Mouse (Mus musculus) urinary bladder, postnatal 0 days (tissue): ENCODE results near the gene Cdk8. TPM values are rescaled to one million over a fixed set of nuclear protein-coding genes. Genes with fewer than 3 reads are reported as not detected.

Experiments used
- polyA plus RNA-seq: library from polyadenylated mRNA; unstranded; fragments of >200 nt; fragmentation: Nextera tagmentation; extraction: Ambion mirVana; gene quantifications from 2 replicates; pipeline ENCODE4 v1.2.1, GENCODE M21; 2015

The Cdk8 gene
- polyA plus RNA-seq = 13.2 and 15.4 TPM in 2 replicates

DNA sequence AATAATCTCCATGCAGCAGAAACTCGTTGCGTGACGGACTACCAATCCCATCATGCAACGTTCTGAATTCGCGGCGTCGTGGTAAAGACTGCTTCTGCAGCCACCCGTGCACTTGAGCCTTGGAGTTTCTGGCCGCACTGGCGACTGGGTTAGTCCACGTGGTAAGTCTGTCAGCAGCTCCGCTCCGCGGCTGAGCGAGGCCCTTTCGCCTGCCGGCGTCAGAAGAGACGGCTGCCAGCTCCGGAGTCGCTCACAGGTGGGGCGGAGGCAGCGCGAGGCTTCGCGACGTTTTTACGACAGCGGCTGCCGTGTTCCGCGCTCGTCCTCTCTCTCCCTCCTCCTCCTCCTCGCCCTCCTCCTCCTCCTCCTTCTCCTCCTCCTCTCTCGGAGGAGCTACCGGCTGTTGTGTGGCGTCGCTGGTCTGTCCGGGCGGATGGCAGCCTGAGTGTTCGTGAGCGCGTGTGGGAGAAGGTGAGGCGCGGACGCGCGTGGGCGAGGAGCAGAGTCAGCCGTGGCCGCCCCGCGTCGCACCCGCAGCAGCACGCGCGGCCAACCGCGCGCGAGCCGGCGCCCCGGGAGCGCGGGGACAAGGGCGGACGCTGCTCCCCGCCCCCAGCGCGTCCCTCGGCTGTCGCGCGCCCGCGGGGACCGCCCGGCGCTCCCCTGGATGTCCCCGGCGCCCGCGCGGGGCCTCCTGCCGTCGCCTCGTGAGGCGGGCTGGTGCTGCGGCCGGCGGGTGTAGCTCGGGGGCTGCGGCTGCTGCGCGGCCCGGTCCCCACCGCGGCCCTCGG lies at the start of gene Cdk8:
Gene Cdk8, plus strand, starts transcription at position 367 of the 791 bp plus-strand sequence.

GRCm38 (mm10) chr5:146185204-146185603 lies 45.8 kb upstream of the Cdk8 start, which contains the start of gene 1700001J03Rik:
Gene 1700001J03Rik (minus strand): TSS chr5:146185304.

DNA sequence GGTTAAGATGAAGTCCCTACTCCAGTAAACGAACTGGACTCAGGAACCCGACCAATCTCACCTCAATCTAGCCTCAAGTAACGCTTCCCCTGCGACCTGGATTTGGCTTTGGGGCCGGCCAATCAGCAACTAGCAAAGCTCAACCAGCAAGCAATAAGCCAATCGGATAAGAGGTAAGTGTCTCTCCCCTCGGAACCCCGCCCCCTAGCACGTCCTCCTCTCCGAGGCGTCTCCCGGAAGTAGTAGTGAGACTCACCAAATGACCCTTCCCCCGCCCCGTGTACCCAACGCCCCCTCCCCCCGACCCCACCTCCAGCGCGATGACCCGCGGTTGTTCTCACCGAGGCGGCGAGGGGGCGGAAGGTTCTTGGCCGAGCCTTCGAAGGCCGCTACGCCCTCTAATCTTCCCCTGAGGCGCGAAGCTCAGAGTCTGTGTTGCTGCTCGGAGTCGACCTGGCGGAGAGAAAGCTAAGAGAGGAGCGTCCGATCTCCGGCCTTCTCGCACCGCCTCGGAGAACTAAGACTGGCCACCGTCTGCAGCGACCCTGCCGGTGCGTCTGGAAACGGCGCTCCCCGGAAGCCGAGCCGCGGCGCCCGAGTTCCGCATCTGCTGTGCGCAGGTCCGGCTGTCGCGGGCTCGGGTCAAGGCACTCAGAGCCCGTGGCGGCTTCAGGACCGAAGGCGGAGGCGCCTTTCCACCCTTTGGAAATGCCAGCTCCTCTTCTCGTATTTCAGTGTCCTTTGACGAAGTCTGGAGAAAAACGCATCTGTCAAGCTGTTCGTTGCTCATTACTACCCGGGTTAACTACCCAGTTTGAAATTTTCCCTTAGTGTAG lies 9.9 kb upstream of the Cdk8 start, which contains the start of gene Rnf6:
Gene Rnf6, minus strand, starts transcription at position 677 of the 836 bp plus-strand sequence.

Other genes starting within 250 kb of the Cdk8 start
- gene Cyp3a25, start 221.6 kb upstream of the Cdk8 start, polyA plus RNA-seq = 0.19 and 0.42 TPM in 2 replicates
- gene Cyp3a59, start 152.0 kb upstream of the Cdk8 start, polyA plus RNA-seq = not detected in 2 replicates
- gene Gm5565, start 70.7 kb upstream of the Cdk8 start, polyA plus RNA-seq = not detected in 2 replicates
- gene Gm6309, start 60.5 kb upstream of the Cdk8 start, polyA plus RNA-seq = not detected in 2 replicates
- not detected in 2 replicates for gene 1700001J03Rik, start 45.9 kb upstream of the Cdk8 start, polyA plus RNA-seq
- 39.4 and 44.9 TPM in 2 replicates for gene Rnf6, start 9.7 kb upstream of the Cdk8 start, polyA plus RNA-seq
- 0.30 and 0.34 TPM in 2 replicates for gene Wasf3, start 153.8 kb downstream of the Cdk8 start, polyA plus RNA-seq